Mouse (Mus musculus) liver, embryonic 13.5 days (tissue): ENCODE results near the gene Krtap1-4. TPM values are rescaled to one million over a fixed set of nuclear protein-coding genes. Genes with fewer than 3 reads are reported as not detected.
A peak's percentile ranks its signal among the peaks of the same experiment; 100 is the strongest.

Experiments
- ATAC-seq: fragments of 200-750 bp; cut with Nextera tagmentation; 2 replicates; pipeline ENCODE4 v1.8.0; 2017; ENCODE audit warnings: low read depth, mild to moderate bottlenecking, moderate number of reproducible peaks, moderate library complexity
- DNase-seq: peaks from one replicate; pipeline ENCODE4 v3.0.0; 2022
- H3K27ac ChIP-seq: fragments of 300-500 bp; sonication (generic); 2 replicates; pipeline ENCODE4 v1.5.1; 2015; ENCODE audit warnings: moderate library complexity, mild to moderate bottlenecking, inconsistent platforms
- H3K27me3 ChIP-seq: fragments of 300-500 bp; sonication (generic); 2 replicates; pipeline ENCODE4 v1.6.1; 2015; ENCODE audit warnings: mild to moderate bottlenecking, inconsistent platforms
- H3K36me3 ChIP-seq: fragments of 300-500 bp; sonication (generic); 2 replicates; pipeline ENCODE4 v1.6.1; 2015; ENCODE audit warnings: mild to moderate bottlenecking, inconsistent platforms
- H3K4me1 ChIP-seq: fragments of 300-500 bp; sonication (generic); replicated peaks from 2 replicates; pipeline ENCODE4 v1.6.1; 2015; ENCODE audit warnings: inconsistent platforms
- H3K4me2 ChIP-seq: fragments of 300-500 bp; sonication (generic); 2 replicates; pipeline ENCODE4 v1.6.1; 2015; ENCODE audit warnings: inconsistent platforms, mild to moderate bottlenecking, moderate library complexity
- H3K4me3 ChIP-seq: fragments of 300-500 bp; sonication (generic); replicated peaks from 2 replicates; pipeline ENCODE4 v1.5.1; 2015; ENCODE audit warnings: mild to moderate bottlenecking, inconsistent platforms
- H3K9ac ChIP-seq: fragments of 300-500 bp; sonication (generic); 2 replicates; pipeline ENCODE4 v1.6.1; 2015; ENCODE audit warnings: mild to moderate bottlenecking, inconsistent platforms
- H3K9me3 ChIP-seq: fragments of 300-500 bp; sonication (generic); replicated peaks from 2 replicates; pipeline ENCODE4 v1.6.1; 2016; ENCODE audit warnings: inconsistent platforms
- WGBS: fragments of 180-500 bp; shearing (Covaris S2); methylation state at CpG from one replicate; pipeline ENCODE4 v1.1.7; 2015; ENCODE audit not compliant: insufficient replicate concordance; 5-methylcytosine and 5-hydroxymethylcytosine counted together
- polyA plus RNA-seq: library from polyadenylated mRNA; unstranded; fragments of >200 nt; fragmentation: Nextera tagmentation; extraction: Ambion mirVana; gene quantifications from 2 replicates; pipeline ENCODE4 v1.2.1, GENCODE M21; 2015

Krtap1-4 gene
- polyA plus RNA-seq, 1 experiment from 2014 or later = not detected

- no peak overlapping the region for H3K27ac ChIP-seq
- no peaks in the 10 kb centered on the region for H3K9me3 ChIP-seq
- H3K36me3 ChIP-seq = no peaks in the 10 kb centered on the region
- no peaks in the 10 kb centered on the region for H3K27me3 ChIP-seq
- 72% methylated on average over 5 of the region's 5 CpGs for WGBS
- ATAC-seq (no peak), DNase-seq (no peak)
- no peaks in the 10 kb centered on the region for H3K4me1 ChIP-seq
- H3K4me2 ChIP-seq = no peak overlapping the region
- no peak overlapping the region for H3K4me3 ChIP-seq
- H3K9ac ChIP-seq = no peak overlapping the region
Measured at GRCm38 (mm10) chr11:99581051-99581450, 2.4 kb downstream of the Krtap1-4 start.

GRCm38 (mm10) chr11:99580636-99581035, 2.8 kb downstream of the Krtap1-4 start, which contains the start of gene Krtap1-5:
Krtap1-5 (minus strand) TSS chr11:99581016.
- H3K27ac ChIP-seq = no peak within 1 kb of the TSS
- H3K9me3 ChIP-seq = no peaks in the 10 kb centered on the region
- H3K27me3 ChIP-seq = no peaks in the 10 kb centered on the region
- H3K4me2 ChIP-seq = no peak within 1 kb of the TSS
- ATAC-seq = no peak
- DNase-seq = no peak
- WGBS = 72% methylated on average over 6 of the region's 6 CpGs
- H3K9ac ChIP-seq = no peak within 1 kb of the TSS
- no peaks in the 10 kb centered on the region for H3K4me1 ChIP-seq
- no peak within 1 kb of the TSS for H3K4me3 ChIP-seq
- no peaks in the 10 kb centered on the region for H3K36me3 ChIP-seq

GRCm38 (mm10) chr11:99574106-99574505, 9.3 kb downstream of the Krtap1-4 start:
- WGBS = 5% methylated on average over 7 of the region's 7 CpGs
- no peak for ATAC-seq

GRCm38 (mm10) chr11:99573164-99573563, 10.3 kb downstream of the Krtap1-4 start:
- Histone ChIP-seq H3K4me3 (no peak overlapping the region), H3K9ac (no peak overlapping the region), H3K9me3 (no peaks in the 10 kb centered on the region), H3K36me3 (no peaks in the 10 kb centered on the region), H3K4me2 (no peak overlapping the region), H3K4me1 (no peaks in the 10 kb centered on the region), H3K27me3 (no peaks in the 10 kb centered on the region), H3K27ac (no peak overlapping the region)
- ATAC-seq = no peak
- no peak for DNase-seq
- WGBS = 60% methylated on average over 4 of the region's 4 CpGs

More at GRCm38 (mm10) chr11:99574106-99574505, 9.3 kb downstream of the Krtap1-4 start:
- Histone ChIP-seq H3K36me3 (no peaks in the 10 kb centered on the region), H3K9ac (no peak overlapping the region), H3K4me1 (no peaks in the 10 kb centered on the region), H3K9me3 (no peaks in the 10 kb centered on the region), H3K27ac (no peak overlapping the region), H3K27me3 (no peaks in the 10 kb centered on the region), H3K4me2 (no peak overlapping the region), H3K4me3 (no peak overlapping the region)
- peak; percentile 9 for DNase-seq

- no peak for DNase-seq
- Histone ChIP-seq H3K9ac (no peak within 1 kb of the TSS), H3K4me2 (no peak within 1 kb of the TSS), H3K4me3 (no peak within 1 kb of the TSS), H3K9me3 (no peaks in the 10 kb centered on the region), H3K36me3 (no peaks in the 10 kb centered on the region), H3K27me3 (no peaks in the 10 kb centered on the region), H3K4me1 (no peaks in the 10 kb centered on the region), H3K27ac (no peak within 1 kb of the TSS)
- 77% methylated on average over 7 of the region's 7 CpGs for WGBS
- no peak for ATAC-seq
Measured at GRCm38 (mm10) chr11:99566530-99566929, 16.9 kb downstream of the Krtap1-4 start, which contains the start of gene Krtap3-1. Krtap3-1 (minus strand) TSS chr11:99566630.

GRCm38 (mm10) chr11:99562580-99562979, 20.9 kb downstream of the Krtap1-4 start:
- no peaks in the 10 kb centered on the region for H3K9me3 ChIP-seq

GRCm38 (mm10) chr11:99559366-99559765, 24.1 kb downstream of the Krtap1-4 start, which contains the start of gene Gm11939:
Gm11939 (minus strand) TSS chr11:99559466.
- Histone ChIP-seq H3K4me3 (no peak within 1 kb of the TSS), H3K4me2 (no peak within 1 kb of the TSS), H3K27ac (no peak within 1 kb of the TSS), H3K36me3 (no peaks in the 10 kb centered on the region), H3K9me3 (no peaks in the 10 kb centered on the region), H3K9ac (no peak within 1 kb of the TSS), H3K4me1 (no peaks in the 10 kb centered on the region), H3K27me3 (no peaks in the 10 kb centered on the region)
- WGBS = 73% methylated on average over 9 of the region's 9 CpGs
- no peak for DNase-seq
- no peak for ATAC-seq

More at GRCm38 (mm10) chr11:99562580-99562979, 20.9 kb downstream of the Krtap1-4 start:
- DNase-seq = no peak
- H3K27me3 ChIP-seq = no peaks in the 10 kb centered on the region
- H3K9ac ChIP-seq = no peak overlapping the region
- no peaks in the 10 kb centered on the region for H3K4me1 ChIP-seq
- no peaks in the 10 kb centered on the region for H3K36me3 ChIP-seq
- H3K4me3 ChIP-seq = no peak overlapping the region
- 66% methylated on average over 6 of the region's 6 CpGs for WGBS
- ATAC-seq = no peak
- H3K4me2 ChIP-seq = no peak overlapping the region
- H3K27ac ChIP-seq = no peak overlapping the region

- H3K4me1 ChIP-seq = no peaks in the 10 kb centered on the region
- no peaks in the 10 kb centered on the region for H3K36me3 ChIP-seq
- no peak for DNase-seq
- no peak overlapping the region for H3K4me2 ChIP-seq
- H3K9me3 ChIP-seq = no peaks in the 10 kb centered on the region
- no peak for ATAC-seq
- H3K27me3 ChIP-seq = no peaks in the 10 kb centered on the region
- no peak overlapping the region for H3K4me3 ChIP-seq
- H3K9ac ChIP-seq = no peak overlapping the region
- H3K27ac ChIP-seq = no peak overlapping the region
- 65% methylated on average over 3 of the region's 3 CpGs for WGBS
Measured at GRCm38 (mm10) chr11:99557976-99558745, 25.3 kb downstream of the Krtap1-4 start.

GRCm38 (mm10) chr11:99556753-99557152, 26.7 kb downstream of the Krtap1-4 start, which contains the start of gene Krtap3-2:
Krtap3-2 (minus strand) TSS chr11:99556853.
- Histone ChIP-seq H3K4me2 (no peak within 1 kb of the TSS), H3K9me3 (no peaks in the 10 kb centered on the region), H3K36me3 (no peaks in the 10 kb centered on the region), H3K4me1 (no peaks in the 10 kb centered on the region), H3K9ac (no peak within 1 kb of the TSS), H3K27ac (no peak within 1 kb of the TSS), H3K4me3 (no peak within 1 kb of the TSS), H3K27me3 (no peaks in the 10 kb centered on the region)
- WGBS = 53% methylated on average over 2 of the region's 2 CpGs
- DNase-seq (no peak), ATAC-seq (no peak)

- DNase-seq (no peak), ATAC-seq (no peak)
- Histone ChIP-seq H3K9me3 (no peaks in the 10 kb centered on the region), H3K4me2 (no peak overlapping the region), H3K4me1 (no peaks in the 10 kb centered on the region), H3K27ac (no peak overlapping the region), H3K9ac (no peak overlapping the region), H3K27me3 (no peaks in the 10 kb centered on the region), H3K36me3 (no peaks in the 10 kb centered on the region), H3K4me3 (no peak overlapping the region)
- WGBS = 54% methylated on average over 2 of the region's 2 CpGs
Measured at GRCm38 (mm10) chr11:99556195-99556594, 27.3 kb downstream of the Krtap1-4 start.

GRCm38 (mm10) chr11:99550765-99551164, 32.7 kb downstream of the Krtap1-4 start, which contains the start of gene Krtap3-3:
Krtap3-3 (minus strand) TSS chr11:99550865.
- Histone ChIP-seq H3K4me3 (no peak within 1 kb of the TSS), H3K27ac (no peak within 1 kb of the TSS), H3K9ac (no peak within 1 kb of the TSS), H3K4me2 (no peak within 1 kb of the TSS), H3K4me1 (no peaks in the 10 kb centered on the region), H3K9me3 (no peaks in the 10 kb centered on the region), H3K27me3 (no peaks in the 10 kb centered on the region), H3K36me3 (no peaks in the 10 kb centered on the region)
- 48% methylated on average over 4 of the region's 4 CpGs for WGBS
- ATAC-seq (no peak), DNase-seq (no peak)

- H3K4me3 ChIP-seq = no peak overlapping the region
- no peaks in the 10 kb centered on the region for H3K36me3 ChIP-seq
- no peaks in the 10 kb centered on the region for H3K9me3 ChIP-seq
- no peak for DNase-seq
- no peak overlapping the region for H3K4me2 ChIP-seq
- no peak overlapping the region for H3K27ac ChIP-seq
- no peak for ATAC-seq
- no peak overlapping the region for H3K9ac ChIP-seq
- no peaks in the 10 kb centered on the region for H3K4me1 ChIP-seq
- H3K27me3 ChIP-seq = no peaks in the 10 kb centered on the region
Measured at GRCm38 (mm10) chr11:99547892-99548291, 35.6 kb downstream of the Krtap1-4 start.
